Mouse (Mus musculus): ENCODE data around the gene Tia1.

Tia1 gene

DNA sequence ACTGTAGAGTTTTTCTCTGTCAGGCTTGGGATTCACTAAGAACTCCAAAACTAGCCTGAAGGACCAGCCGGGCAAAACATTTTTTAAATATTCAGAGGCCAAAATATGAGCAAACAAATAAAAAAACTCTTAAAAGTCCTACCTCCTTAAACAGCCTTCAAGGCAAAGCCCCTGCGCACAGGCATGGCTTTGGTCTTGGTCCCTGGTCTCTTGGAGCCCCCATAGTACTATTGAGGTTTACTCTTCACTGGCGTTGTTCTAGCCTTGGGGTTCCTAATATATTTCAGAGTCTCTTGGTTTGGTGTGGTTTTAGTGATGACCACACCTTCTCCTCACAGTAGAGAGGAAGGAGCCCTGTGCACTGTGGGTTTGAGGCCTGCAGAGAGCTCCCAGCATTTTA, 27.5 kb downstream of the Tia1 start:
- no peak for DNase-seq (ENCODE audit: low spot score)

DNA sequence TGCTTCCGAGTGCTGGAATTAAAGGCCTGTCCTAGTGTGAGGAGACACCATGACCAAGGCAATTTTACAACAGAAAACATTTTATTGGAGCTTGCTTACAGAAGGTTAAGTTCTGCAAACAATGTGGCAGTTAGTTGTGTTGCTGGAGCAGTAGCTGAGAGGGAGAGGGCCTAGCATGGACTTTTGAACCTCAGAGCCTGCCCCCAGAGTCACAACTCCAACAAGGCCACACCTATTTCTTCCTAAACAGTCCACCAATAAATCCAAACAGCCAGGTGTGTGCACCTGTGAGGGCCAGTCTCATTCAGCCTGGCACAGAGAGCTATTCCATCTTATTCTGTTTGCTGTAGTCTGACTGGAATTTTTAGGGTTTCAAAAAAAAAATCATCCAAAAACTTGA, 29.7 kb downstream of the Tia1 start:
- DNase-seq (ENCODE audit: low spot score) = no peak

GRCm38 (mm10) chr6:86437711-86438110, 33.7 kb downstream of the Tia1 start:
- DNase-seq (ENCODE audit: low spot score) = no peak

GRCm38 (mm10) chr6:86438272-86439118, 34.5 kb downstream of the Tia1 start, which contains the start of gene C87436:
TSS of gene C87436 (plus strand) at chr6:86438374.
- DNase-seq (ENCODE audit: low spot score) = peak; percentile 80

DNA sequence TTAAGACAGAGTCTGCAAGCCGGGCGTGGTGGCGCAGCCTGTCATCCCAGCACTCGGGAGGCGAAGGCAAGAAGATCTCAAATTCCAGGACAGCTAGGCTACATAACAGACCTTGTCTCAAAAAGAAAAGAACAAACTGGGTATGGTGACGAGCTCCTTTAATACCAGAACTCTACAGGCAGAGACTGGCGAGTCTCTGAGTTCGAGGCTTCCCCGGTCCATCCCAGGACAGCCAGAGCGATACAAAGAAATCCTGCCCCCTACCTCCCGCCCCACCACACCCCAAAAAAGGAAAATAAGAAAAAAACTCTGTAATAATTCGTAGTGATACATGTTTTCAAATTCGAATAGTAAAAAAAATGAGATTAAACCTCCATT, 35.1 kb downstream of the Tia1 start:
- DNase-seq (ENCODE audit: low spot score) = no peak

- DNase-seq (ENCODE audit: low spot score) = no peak
Observed at GRCm38 (mm10) chr6:86439531-86439930, 35.5 kb downstream of the Tia1 start.

- no peak for DNase-seq (ENCODE audit: low spot score)
Observed at GRCm38 (mm10) chr6:86441571-86441970, 37.6 kb downstream of the Tia1 start.

DNA sequence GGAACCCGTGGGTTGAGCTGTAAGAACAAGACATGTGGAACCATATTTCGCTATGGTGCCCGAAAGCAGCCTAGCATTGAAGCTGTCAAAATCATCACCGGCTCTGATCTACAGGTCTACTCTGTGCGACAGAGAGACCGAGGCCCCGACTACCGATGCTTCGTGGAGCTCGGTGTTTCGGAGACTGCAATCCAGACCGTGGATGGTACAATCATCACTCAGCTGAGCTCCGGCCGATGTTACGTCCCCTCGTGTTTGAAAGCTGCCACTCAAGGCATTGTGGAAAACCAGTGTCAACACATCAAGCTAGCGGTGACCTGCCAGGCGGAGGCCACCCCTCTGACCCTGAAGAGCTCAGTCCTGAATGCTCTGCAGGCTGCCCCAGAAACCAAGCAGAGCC, 41.5 kb downstream of the Tia1 start:
- DNase-seq (ENCODE audit: low spot score) = no peak

DNA sequence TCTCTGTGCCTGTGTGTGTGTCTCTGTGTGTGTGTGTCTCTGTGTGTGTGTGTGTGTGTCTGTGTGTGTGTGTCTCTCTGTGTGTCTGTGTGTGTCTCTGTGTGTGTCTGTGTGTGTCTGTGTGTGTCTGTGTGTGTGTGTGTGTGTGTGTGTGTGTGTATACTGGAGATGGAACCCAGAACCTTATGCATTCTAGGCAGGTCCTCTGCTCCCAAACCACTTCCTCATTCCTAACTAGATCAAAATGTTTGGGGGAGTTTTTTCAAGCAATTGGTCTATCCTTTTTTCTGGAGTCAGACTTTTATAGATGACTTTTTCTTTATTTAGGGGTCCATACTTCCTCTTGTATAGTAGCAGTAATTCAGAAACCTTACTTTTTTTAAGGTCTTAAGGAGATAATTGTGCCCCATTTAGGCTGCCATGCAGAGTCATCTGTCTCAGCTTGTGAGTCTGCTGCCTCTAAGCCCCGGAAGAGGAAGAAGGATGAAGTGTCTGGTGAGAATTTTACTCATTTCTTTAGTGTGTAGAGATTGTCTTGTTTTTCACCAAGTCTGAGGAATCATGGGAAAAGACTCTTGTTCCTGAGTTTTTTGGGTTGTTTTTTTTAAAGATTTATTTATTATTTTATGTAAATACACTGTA, 43.0 kb downstream of the Tia1 start:
- DNase-seq (ENCODE audit: low spot score) = no peak

- no peak for DNase-seq (ENCODE audit: low spot score)
Observed at GRCm38 (mm10) chr6:86456727-86457126, 52.7 kb downstream of the Tia1 start.

- DNase-seq (ENCODE audit: low spot score) = no peak
Observed at GRCm38 (mm10) chr6:86463079-86463478, 59.1 kb downstream of the Tia1 start.

GRCm38 (mm10) chr6:86471317-86471716, 67.3 kb downstream of the Tia1 start:
- no peak for DNase-seq (ENCODE audit: low spot score)

DNA sequence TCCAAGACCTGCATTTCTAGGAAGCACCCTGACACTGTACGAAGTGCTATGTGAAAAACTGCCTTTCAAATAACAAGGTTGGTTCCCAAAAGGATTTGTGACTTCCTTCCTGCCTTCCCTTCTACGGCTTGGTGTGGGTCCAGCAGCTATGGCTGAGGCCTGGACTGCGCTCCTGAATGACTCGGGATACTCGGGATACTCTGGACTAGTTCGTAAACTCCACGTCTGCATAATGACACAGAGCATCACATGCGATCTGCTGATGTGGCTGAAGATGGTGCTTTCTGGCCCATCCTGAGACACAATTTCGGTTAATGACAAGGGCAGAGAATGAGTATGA, 67.7 kb downstream of the Tia1 start:
- no peak for DNase-seq (ENCODE audit: low spot score)

DNA sequence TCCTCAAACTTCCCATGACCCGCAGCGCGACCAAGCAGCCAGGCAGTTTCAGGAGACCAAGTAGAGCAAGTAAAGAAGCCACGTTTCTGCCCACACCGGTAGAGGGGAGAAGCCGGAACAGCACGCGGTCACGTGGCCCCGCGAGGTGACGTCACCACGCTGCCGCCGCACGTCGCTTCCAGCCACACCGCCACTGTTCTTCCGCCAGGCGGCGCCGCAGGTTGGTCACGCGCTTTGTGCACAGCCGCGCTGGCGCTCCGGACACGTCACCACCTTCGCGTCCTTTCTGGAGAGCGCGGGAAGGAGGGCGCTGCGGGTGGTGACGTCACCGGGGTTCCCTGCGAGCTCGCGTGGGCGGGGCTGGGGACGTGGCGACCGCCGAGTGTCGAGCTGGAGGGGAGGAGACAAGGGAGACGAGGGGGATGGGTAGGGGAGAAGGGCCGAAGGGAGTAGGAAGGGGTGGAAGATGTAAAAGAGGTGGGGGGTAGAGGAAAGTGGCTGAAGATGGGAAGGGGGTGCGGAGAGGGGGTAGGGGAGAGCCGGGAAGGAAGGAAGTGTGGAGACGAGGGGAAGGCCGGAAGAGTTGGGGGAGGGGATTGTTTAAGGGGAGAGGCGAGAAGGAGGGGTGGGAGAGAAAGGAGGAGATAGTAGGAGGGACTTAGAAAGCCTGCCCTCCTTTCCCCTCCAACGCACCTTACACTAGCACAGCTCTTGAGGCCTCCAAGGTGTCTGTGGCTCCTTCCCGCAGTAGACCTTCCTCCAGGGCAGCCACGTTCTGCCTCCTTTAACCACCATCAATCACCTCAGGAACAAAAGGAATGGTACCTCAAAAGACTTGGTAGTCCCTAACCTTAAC, 68.3 kb downstream of the Tia1 start:
- peak; percentile 99 for DNase-seq (ENCODE audit: low spot score)

DNA sequence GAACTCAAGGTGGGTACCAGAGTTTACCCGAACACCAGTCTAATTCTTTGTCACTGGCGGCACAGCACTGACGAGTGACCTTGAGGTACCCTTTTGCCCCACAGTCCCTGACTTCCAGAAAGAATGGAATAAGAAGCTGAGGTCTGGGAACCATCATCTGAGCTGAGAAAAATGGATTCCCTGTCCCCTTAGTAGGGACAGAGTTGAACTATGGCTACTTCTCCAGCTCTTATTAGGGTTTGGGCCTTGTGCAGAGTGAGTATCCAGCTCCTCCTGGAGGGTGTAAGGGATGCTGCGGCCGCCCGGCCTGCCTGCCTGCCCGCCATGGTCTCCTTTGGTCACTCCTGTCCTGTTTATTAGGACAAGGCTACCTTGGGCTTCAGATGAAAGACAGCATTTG, 69.1 kb downstream of the Tia1 start:
- DNase-seq (ENCODE audit: low spot score) = no peak

- DNase-seq (ENCODE audit: low spot score) = no peak
Observed at GRCm38 (mm10) chr6:86474072-86474471, 70.1 kb downstream of the Tia1 start.

GRCm38 (mm10) chr6:86474646-86475181, 70.7 kb downstream of the Tia1 start:
- no peak for DNase-seq (ENCODE audit: low spot score)

DNA sequence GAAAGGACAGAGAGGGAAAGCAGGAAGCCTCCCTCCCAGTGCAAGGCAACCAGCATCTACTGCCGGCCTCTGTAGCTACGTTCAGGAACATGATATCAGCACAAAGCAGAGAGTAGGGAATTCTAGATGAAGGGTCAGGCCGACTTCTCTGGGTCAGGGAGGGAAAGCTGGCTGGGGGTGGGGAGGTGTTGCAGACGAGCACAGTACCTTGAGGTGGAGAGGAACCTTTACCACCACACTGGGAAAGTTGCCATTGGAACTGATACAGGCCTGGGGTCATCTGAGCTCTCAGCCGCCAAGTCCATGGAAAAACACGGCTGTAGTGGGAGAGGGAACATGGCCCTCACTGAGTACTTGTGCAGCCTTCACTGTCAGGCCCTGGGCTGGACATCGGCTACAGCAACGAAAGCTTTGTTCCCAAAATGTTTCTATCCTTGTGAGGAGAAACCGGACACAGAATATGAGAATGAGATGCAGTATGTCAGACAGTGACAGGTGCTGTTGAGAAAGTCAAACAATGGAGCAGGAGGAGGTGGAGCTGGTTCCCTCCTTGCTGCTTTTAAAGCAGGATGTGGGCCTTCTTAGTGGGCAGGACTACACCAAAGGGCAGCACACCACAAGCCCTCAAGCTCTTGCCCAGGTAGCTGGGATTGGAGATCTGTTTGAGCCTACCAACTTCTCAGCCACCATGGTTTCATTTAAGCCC, 71.6 kb downstream of the Tia1 start:
- no peak for DNase-seq (ENCODE audit: low spot score)

DNA sequence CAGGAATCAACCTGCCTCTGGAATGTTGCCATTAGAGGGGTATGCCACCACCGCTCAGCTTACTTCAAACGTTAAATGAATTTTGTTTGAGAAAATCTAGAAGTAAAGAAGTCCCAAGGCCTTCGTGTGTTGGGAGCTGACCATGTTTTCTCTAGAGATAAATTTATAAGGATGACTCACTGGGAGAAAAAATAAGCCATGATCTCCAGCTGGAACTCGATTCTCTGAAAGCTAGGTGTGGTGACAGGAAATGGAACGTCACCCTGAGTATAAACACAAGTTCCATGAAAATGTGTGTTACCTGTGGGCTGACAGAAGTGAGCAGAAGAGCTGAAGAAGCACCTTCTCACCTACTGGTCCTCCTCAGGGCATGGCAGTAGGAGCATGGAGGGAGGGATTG, 72.9 kb downstream of the Tia1 start:
- DNase-seq (ENCODE audit: low spot score) = no peak

DNA sequence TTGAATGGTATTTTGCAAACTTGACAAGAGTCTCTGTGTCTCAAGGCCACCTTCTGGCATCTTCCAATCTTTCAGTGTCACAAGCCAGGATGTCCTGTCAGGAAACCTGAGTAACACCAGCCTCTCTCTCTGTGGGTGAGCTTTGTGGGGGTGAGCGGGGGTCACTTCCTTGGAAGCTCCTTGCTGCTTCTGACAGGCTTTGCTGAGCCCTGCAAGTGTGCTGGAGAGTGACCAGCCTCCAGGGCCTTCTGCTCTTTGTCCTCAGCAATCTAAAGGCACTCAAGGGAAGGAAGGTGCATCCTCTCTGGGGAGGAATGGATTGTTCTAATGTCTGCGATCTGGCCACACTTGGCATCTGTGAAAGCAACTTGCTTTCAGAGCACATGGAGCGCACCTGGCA, 75.3 kb downstream of the Tia1 start:
- no peak for DNase-seq (ENCODE audit: low spot score)

DNA sequence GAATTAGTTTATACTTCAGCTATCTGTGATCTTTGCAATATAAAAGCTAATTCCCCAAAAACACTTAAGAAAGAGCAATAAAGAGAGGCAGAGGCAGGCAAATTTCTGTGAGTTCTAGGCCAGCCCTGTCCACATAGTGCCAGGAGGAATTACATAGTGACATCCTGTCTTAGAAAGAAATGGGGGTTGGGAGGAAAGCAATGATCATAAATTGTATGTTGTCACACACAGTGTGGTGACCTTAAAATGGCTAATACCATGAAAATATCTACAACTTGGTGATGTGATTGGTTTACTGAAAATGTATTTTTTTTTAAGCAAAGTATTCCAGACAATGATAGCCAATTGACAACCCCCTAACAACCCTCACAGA, 75.8 kb downstream of the Tia1 start:
- DNase-seq (ENCODE audit: low spot score) = no peak

Measured in urinary bladder, postnatal 10 days (tissue).